Mouse (Mus musculus): ENCODE measurements around the gene Klc3. TPM values are rescaled to one million over a fixed set of nuclear protein-coding genes. Genes with fewer than 3 reads are reported as not detected.

The Klc3 gene
- polyA plus RNA-seq, 1 experiment from 2014 or later = 1.5 TPM

DNA sequence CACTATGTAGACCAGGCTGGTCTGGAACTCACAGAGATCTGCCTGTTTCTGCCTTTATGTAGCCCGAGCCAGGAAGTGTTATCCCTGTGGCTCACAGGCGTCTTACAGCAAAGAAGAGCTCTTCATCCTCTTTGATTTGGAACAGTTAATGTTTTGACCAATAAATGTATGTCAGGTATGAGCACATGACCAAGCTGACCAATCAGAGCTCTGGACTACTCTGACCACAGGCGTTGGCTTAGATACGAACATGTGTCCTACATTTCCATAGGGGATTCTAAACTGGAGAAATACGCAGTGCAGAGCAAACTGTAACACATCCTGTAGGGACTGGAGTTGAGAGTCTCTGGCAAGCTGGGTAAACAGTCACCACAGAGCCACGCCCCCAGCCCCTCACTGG is 23.0 kb upstream of the Klc3 start:
- Histone ChIP-seq H3K9ac (no peak overlapping the region), H3K4me3 (no peak overlapping the region), H3K27ac (no peak overlapping the region), H3K27me3 (peaks cover 12% of the 10 kb centered on the region), H3K4me2 (no peak overlapping the region), H3K9me3 (replicated peaks) (no peaks in the 10 kb centered on the region), H3K4me1 (no peaks in the 10 kb centered on the region), H3K36me3 (ENCODE audit: poor library complexity, severe bottlenecking) (peaks cover 71% of the 10 kb centered on the region)
- ATAC-seq = no peak
- 88% methylated on average over 6 of the region's 6 CpGs for WGBS

DNA sequence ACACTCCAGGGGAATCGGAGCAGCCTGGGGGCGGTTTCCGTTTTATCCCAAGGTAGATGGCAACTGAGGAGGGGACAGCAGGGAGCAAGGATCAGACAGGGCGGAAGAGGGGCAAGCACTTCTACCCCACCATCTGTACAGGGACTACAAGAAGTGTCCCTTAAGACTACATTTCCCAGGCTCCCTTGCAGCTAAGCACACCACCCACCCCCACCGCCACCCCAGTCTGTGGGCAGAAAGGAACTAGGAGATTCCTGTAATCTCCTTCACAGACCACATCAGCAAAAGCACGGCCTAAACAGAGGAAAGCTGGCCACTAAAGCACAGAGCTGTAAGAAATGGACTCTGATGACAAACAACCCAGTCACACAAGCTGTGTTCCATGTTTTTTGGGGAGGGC is 22.4 kb upstream of the Klc3 start:
- H3K9me3 ChIP-seq (replicated peaks) = no peaks in the 10 kb centered on the region
- H3K27ac ChIP-seq = no peak overlapping the region
- no peak overlapping the region for H3K9ac ChIP-seq
- H3K4me1 ChIP-seq = no peaks in the 10 kb centered on the region
- H3K4me2 ChIP-seq = no peak overlapping the region
- ATAC-seq = no peak
- peaks cover 66% of the 10 kb centered on the region for H3K36me3 ChIP-seq (ENCODE audit: poor library complexity, severe bottlenecking)
- no peak overlapping the region for H3K4me3 ChIP-seq
- peaks cover 13% of the 10 kb centered on the region for H3K27me3 ChIP-seq
- 70% methylated on average over 6 of the region's 6 CpGs for WGBS

DNA sequence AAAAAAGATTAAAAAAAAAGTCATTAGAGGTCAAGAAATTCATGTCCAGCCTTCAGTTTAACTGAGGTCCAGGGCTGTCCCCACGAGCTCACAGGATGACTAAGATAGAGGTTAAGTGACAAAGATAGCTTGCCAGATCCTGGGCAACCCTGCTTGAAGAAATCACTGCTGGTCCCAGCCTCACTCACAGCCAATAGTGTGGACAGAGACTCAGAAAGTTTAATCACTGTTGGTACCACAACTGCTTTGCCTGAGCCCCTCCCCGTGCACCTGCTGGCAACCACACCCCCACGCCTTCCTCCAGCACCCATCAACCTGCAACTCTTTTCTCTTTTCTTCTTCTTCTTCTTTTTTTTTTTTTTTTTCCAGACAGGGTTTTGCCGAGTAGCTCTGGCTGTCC is 20.1 kb upstream of the Klc3 start:
- H3K9me3 ChIP-seq (replicated peaks) = no peaks in the 10 kb centered on the region
- peaks cover 44% of the 10 kb centered on the region for H3K36me3 ChIP-seq (ENCODE audit: poor library complexity, severe bottlenecking)
- no peak overlapping the region for H3K9ac ChIP-seq
- ATAC-seq = no peak
- WGBS = 61% methylated on average over 4 of the region's 4 CpGs
- H3K27me3 ChIP-seq = peaks cover 33% of the 10 kb centered on the region
- H3K27ac ChIP-seq = no peak overlapping the region
- peaks cover 4% of the 10 kb centered on the region; the same call in 1 of the 2 replicates for H3K4me1 ChIP-seq
- H3K4me3 ChIP-seq = no peak overlapping the region
- no peak overlapping the region for H3K4me2 ChIP-seq

DNA sequence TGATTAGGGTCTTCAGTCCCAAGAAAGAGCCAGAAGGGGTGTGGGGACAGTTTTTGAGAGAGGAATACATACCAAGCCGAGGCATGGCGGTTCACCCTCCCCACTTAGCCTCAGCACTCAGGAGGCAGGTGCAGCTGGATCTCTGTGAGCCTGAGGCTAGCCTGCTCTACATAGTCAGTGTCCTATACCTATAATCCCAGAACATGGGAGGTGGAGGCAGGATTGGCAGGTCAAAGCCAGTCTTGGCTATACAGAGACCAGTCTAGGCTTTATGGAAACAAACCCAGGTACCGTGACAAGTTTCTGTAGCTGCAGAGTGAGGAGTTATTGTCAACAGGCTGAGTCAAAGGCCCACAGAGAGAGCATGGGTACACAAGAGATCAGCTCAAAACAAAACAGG is 19.2 kb upstream of the Klc3 start:
- no peak overlapping the region for H3K9ac ChIP-seq
- peaks cover 43% of the 10 kb centered on the region for H3K27me3 ChIP-seq
- no peak overlapping the region for H3K27ac ChIP-seq
- H3K9me3 ChIP-seq (replicated peaks) = no peaks in the 10 kb centered on the region
- peaks cover 34% of the 10 kb centered on the region for H3K36me3 ChIP-seq (ENCODE audit: poor library complexity, severe bottlenecking)
- H3K4me3 ChIP-seq = no peak overlapping the region
- H3K4me1 ChIP-seq = peaks cover 4% of the 10 kb centered on the region; the same call in 1 of the 2 replicates
- ATAC-seq = no peak
- H3K4me2 ChIP-seq = no peak overlapping the region
- 92% methylated on average over 3 of the region's 3 CpGs for WGBS

DNA sequence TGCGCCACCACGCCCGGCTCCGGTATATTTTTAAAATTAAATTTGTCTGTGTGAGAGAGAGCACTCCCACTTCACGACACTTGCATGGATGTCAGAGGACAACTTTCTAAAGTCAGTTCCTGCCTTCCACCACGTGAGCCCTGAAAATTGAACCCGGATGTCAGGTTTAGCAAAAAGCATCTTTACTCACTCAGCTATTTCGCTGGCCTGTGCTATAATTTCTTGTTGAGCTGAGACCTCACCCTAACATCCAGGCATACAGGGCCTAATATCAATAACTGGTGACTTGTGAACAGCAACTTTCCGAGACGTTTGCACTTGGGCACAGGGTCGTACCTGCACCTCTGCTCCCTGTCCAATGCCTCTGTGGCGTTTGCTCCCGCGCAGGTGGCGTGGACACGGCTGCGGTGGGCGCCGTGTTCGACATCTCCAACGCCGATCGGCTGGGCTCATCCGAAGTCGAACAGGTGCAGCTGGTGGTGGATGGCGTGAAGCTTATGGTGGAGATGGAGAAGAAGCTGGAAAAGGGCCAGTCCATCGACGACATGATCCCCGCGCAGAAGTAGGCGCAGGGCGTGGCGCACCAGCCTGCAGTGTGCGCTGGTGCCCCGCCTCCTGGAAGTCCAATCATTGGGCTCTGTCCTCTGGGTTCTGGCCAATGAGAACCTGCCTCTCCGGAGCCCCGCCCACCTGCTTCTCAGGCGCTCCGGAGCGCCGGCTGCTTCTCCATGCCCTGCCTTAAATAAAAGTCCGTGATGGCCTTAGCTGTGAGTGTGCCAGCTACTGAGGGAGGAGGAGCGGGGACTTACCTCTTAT is 17.1 kb upstream of the Klc3 start:
- Histone ChIP-seq H3K4me1 (peaks cover 4% of the 10 kb centered on the region; the same call in 1 of the 2 replicates), H3K27me3 (peaks cover 63% of the 10 kb centered on the region), H3K9me3 (replicated peaks) (no peaks in the 10 kb centered on the region), H3K27ac (no peak overlapping the region), H3K4me3 (peak overlapping the region; percentile 42), H3K36me3 (ENCODE audit: poor library complexity, severe bottlenecking) (peaks cover 14% of the 10 kb centered on the region), H3K9ac (peak overlapping the region; percentile 48; the same call in 1 of the 2 replicates), H3K4me2 (peak overlapping the region; percentile 66)
- peak; percentile 97 for ATAC-seq
- WGBS = 13% methylated on average over 43 of the region's 43 CpGs

- WGBS = 6% methylated on average over 28 of the region's 28 CpGs
- no peak overlapping the region for H3K27ac ChIP-seq
- no peaks in the 10 kb centered on the region for H3K9me3 ChIP-seq (replicated peaks)
- H3K4me2 ChIP-seq = no peak overlapping the region
- H3K27me3 ChIP-seq = peaks cover 72% of the 10 kb centered on the region
- peaks cover 4% of the 10 kb centered on the region; the same call in 1 of the 2 replicates for H3K4me1 ChIP-seq
- H3K9ac ChIP-seq = no peak overlapping the region
- H3K4me3 ChIP-seq = 0 out of 2 replicates have a peak overlapping the region, but pooled peaks have one; percentile 3
- ATAC-seq = no peak
- peaks cover 4% of the 10 kb centered on the region for H3K36me3 ChIP-seq (ENCODE audit: poor library complexity, severe bottlenecking)
These were observed 16.2 kb upstream of the Klc3 start for GRCm38 (mm10) chr7:19420121-19420520.

GRCm38 (mm10) chr7:19416590-19416989 is 12.7 kb upstream of the Klc3 start:
- no peak for ATAC-seq
- Histone ChIP-seq H3K9ac (no peak overlapping the region), H3K4me2 (no peak overlapping the region), H3K4me3 (no peak overlapping the region), H3K4me1 (peaks cover 4% of the 10 kb centered on the region; the same call in 1 of the 2 replicates), H3K27me3 (peaks cover 62% of the 10 kb centered on the region), H3K27ac (no peak overlapping the region), H3K9me3 (replicated peaks) (peaks cover 8% of the 10 kb centered on the region; the same call in 1 of the 2 replicates), H3K36me3 (ENCODE audit: poor library complexity, severe bottlenecking) (no peaks in the 10 kb centered on the region)
- 83% methylated on average over 15 of the region's 15 CpGs for WGBS

GRCm38 (mm10) chr7:19413525-19413924 is 9.6 kb upstream of the Klc3 start:
- no peak overlapping the region for H3K27ac ChIP-seq
- ATAC-seq = no peak
- H3K4me3 ChIP-seq = no peak overlapping the region
- peaks cover 38% of the 10 kb centered on the region for H3K27me3 ChIP-seq
- H3K36me3 ChIP-seq (ENCODE audit: poor library complexity, severe bottlenecking) = no peaks in the 10 kb centered on the region
- peaks cover 8% of the 10 kb centered on the region; the same call in 1 of the 2 replicates for H3K9me3 ChIP-seq (replicated peaks)
- no peak overlapping the region for H3K4me2 ChIP-seq
- no peak overlapping the region for H3K9ac ChIP-seq
- WGBS = 88% methylated on average over 3 of the region's 3 CpGs
- H3K4me1 ChIP-seq = no peaks in the 10 kb centered on the region

GRCm38 (mm10) chr7:19411783-19412182 is 7.9 kb upstream of the Klc3 start:
- Histone ChIP-seq H3K9me3 (replicated peaks) (peaks cover 8% of the 10 kb centered on the region; the same call in 1 of the 2 replicates), H3K4me1 (no peaks in the 10 kb centered on the region), H3K36me3 (ENCODE audit: poor library complexity, severe bottlenecking) (no peaks in the 10 kb centered on the region), H3K4me3 (no peak overlapping the region), H3K9ac (no peak overlapping the region), H3K27ac (no peak overlapping the region), H3K27me3 (peaks cover 24% of the 10 kb centered on the region), H3K4me2 (no peak overlapping the region)
- WGBS = 73% methylated on average over 5 of the region's 5 CpGs
- ATAC-seq = no peak

- H3K4me3 ChIP-seq = no peak overlapping the region
- H3K27ac ChIP-seq = no peak overlapping the region
- H3K36me3 ChIP-seq (ENCODE audit: poor library complexity, severe bottlenecking) = no peaks in the 10 kb centered on the region
- 78% methylated on average over 11 of the region's 11 CpGs for WGBS
- no peak for ATAC-seq
- H3K9ac ChIP-seq = no peak overlapping the region
- H3K27me3 ChIP-seq = peaks cover 22% of the 10 kb centered on the region
- no peak overlapping the region for H3K4me2 ChIP-seq
- no peaks in the 10 kb centered on the region for H3K4me1 ChIP-seq
- peaks cover 8% of the 10 kb centered on the region; the same call in 1 of the 2 replicates for H3K9me3 ChIP-seq (replicated peaks)
These were observed 7.0 kb upstream of the Klc3 start for GRCm38 (mm10) chr7:19410766-19411344.

- peaks cover 24% of the 10 kb centered on the region for H3K27me3 ChIP-seq
- no peak overlapping the region for H3K27ac ChIP-seq
- no peak for ATAC-seq
- H3K4me2 ChIP-seq = no peak overlapping the region
- H3K9me3 ChIP-seq (replicated peaks) = peaks cover 8% of the 10 kb centered on the region; the same call in 1 of the 2 replicates
- H3K9ac ChIP-seq = no peak overlapping the region
- H3K4me3 ChIP-seq = no peak overlapping the region
- H3K36me3 ChIP-seq (ENCODE audit: poor library complexity, severe bottlenecking) = no peaks in the 10 kb centered on the region
- WGBS = 65% methylated on average over 6 of the region's 6 CpGs
- H3K4me1 ChIP-seq = no peaks in the 10 kb centered on the region
These were observed 5.8 kb upstream of the Klc3 start for GRCm38 (mm10) chr7:19409753-19410152.

GRCm38 (mm10) chr7:19405417-19405816 is 1.5 kb upstream of the Klc3 start:
- Histone ChIP-seq H3K27ac (no peak overlapping the region), H3K9ac (no peak overlapping the region), H3K9me3 (replicated peaks) (peaks cover 8% of the 10 kb centered on the region), H3K4me1 (peaks cover 10% of the 10 kb centered on the region), H3K4me2 (peak overlapping the region; percentile 33), H3K27me3 (peaks cover 63% of the 10 kb centered on the region), H3K36me3 (ENCODE audit: poor library complexity, severe bottlenecking) (no peaks in the 10 kb centered on the region), H3K4me3 (no peak overlapping the region)
- WGBS = 3% methylated on average over 19 of the region's 19 CpGs
- ATAC-seq = peak; percentile 79
